Mouse (Mus musculus) frontal cortex, postnatal 14 days (tissue): ENCODE data around the gene Gm11034.

Source experiments
- DNase-seq, 2 experiments: peaks; one replicate each; pipeline ENCODE4 v3.0.0; 2022; ENCODE audit warnings: low spot score in 2 of 2

The Gm11034 gene

DNA sequence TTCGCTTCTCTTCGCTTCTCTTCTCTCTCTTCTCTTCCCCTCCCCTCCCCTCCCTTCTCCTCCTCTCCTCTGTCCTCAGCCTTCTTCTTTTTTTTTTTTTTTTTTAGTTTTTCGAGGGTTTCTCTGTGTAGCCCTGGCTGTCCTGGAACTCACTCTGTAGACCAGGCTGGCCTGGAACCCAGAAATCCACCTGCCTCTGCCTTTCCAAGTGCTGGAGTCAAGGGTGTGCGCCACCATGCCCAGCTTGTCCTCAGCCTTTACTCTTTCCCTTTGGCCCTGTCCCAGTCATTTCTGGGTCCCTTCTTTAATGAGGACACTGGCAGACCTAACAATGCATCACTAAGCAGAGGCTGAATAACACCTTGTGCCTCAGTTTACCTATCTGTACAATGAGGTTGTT is at the start of gene Gm11034:
TSS of gene Gm11034 (minus strand) at position 101 of the 400 bp plus-strand sequence.
- DNase-seq: no peak

DNA sequence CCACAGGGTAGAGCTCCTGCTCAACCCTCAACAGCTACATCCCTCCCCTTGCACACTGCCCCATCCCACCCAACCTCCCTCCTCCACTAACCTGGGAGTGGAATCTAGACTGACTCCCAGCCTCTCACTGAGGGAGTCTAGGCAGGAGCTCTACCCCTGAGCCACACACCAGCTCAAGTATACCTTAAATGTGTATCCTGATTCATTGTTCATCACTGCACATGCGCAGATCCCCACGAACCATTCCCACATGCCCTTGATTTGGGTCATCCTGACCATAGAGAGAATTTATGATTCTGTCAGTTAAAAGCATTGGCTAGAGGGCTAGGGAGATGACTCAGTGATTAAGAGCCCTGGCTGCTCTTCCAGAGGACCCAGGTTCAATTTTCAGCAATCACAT is 49.3 kb upstream of the Gm11034 start:
- DNase-seq: no peak

DNA sequence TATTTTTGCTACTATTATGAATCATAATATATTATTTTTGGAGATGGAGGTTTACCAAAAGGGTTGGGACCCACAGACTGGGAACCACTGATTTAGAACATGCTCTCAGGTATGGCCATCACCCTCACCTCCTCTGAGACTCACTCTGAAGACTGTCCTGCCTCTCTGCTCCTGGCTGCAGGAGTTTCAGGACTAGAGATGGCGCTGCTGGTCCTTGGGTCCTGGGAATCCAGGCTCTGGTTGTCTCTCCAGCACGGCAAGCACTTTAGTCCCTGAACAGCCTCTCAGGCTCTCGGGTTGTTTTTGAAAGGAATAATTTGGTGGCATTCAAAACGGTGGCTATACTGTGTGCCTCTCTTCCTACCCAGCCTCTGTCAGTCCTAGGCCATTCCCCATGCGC is 48.4 kb upstream of the Gm11034 start:
- no peak for DNase-seq

DNA sequence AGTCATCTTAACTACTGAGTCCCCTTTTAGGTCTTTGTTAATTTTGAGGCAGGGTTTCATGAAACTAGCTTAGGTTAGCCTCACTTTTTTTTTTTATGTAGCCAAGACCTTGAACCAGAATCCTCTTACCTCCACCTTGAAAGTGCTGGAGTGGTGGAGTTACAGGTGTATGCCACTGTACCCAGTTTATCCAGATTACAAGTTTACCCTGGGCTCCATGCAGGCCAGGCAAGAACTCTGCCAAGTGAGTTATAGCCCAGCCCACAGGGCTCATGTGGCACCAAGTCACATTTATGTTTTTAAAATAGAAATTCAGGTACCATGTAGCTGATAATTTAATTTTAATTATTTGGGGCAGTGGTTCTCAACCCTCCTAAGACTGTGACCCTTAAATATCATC is 48.0 kb upstream of the Gm11034 start:
- DNase-seq: no peak

DNA sequence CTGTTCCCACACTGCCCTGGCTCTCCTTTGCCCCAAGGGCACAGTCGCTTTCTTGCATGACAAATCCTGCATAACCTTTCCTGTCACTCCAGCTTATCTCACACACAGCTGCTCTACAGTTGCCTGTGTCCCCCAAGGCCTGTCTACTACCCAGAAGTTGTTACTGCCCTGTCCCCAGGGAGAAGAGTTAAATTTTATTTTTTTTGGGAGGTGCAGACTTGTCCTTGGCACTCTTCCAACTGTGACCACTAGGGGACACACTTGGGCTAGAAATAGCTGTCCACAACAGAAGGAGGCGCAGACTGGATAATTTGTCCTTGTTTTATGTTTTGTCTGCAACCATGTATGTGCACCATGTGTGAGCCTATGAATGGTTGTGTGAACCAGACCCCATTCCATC is 47.6 kb upstream of the Gm11034 start:
- no peak for DNase-seq

DNA sequence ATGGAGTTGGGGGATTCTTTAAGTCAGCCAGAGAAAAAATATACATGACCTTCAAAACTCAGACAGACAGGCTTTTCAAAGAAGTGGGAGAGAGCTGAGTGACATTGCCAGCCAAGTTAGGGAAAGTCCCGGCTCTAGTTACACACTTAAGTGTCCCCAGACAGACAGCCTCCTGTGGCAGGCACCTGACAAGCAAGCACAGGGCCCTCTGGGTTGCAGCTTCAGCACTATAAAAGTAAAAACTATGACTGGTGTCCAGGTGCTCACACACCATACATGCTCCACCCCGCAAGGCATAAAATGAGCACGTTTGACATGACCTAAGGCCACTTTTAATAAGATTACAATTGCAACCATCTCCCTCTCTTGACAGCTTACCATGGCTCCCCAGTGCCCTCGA is 47.1 kb upstream of the Gm11034 start:
- no peak for DNase-seq

DNA sequence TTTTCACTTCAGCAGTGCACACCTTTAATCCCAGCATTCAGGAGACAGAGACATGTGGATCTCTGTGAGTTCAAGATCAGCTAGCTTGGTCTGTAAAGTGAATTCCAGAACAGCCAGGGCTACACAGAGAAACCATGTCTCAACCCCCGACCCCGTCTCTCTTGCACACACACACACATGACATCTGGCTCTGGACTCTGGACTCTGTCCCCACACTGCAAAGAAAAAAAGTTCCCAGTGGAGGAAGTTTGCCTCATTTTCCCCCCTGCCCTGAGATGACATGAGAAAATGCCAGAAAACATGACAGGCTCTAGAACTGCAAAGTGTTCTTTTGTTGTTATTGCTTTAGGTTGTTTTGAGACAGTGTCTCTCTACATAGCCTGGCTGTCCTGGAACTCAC is 46.4 kb upstream of the Gm11034 start:
- no peak for DNase-seq

DNA sequence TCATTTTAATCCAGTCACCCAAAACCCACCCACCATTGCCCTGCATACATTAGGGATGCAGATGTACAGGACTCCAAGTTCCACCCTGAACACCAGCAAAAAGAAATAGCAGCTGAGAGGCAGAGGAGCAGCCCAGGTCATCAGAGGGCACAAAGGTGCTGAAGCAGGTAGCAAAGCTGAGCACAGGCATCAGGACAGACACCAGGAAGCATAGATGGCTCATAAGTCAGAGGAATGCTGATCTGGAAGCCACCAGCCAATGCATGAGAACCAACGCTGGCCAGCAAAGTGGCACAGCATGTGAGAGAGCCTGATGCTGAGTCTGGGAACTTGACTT is 44.4 kb upstream of the Gm11034 start:
- no peak for DNase-seq

DNA sequence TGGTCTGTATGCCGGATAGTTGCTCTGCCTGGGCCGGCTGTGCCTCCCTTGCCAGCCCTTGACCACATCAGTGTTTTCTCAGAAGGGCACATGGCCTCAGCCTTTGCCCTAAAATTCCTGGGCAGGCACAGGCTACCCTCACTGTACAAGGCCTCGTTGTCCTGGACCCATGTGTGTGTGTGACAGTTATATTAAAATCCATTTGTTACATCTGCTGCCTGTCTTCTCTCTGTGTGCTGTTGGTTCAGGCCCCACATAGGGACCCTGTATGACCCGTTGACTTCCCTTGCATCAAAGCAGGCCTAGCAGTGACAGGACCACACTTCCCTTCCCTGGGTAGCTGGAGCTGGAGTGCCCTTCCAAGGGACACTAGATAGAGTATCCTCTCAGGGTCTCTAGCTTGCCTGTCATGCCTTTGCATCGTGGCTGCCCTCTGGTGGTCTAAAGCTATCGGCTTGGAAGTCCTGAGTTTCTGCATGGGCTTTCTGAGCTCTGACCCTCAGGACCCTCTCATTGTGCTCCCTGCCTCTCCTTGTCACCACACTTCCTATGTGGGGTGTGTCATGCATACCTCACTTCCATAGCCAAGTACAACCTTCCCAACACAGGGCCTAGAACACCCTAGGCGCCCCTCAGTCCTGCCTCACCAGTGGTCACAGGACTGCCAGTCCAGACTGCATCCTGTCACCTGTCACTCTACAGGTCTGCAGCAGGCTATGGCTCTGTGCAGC is 43.9 kb upstream of the Gm11034 start:
- peak in 1 of 2 experiments; percentile 36 for DNase-seq

DNA sequence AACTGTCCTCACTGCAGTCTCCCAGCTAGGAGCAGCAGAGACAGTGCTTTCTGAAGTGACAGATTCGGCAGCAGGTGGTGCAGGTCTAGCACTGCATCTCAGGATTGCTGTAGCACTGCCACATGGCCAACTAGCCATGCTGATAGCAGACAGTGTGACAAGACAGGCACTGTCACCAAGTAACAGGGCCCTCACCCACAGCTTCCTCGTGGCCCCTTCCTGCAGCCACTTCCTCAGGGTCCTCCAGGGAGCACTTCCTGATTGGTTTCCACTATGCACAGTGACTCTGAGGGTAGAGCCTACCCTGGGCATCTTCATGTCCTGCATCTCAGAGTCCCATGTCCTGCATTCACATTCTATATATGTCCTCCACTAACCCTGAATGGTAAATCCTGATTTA is 31.2 kb upstream of the Gm11034 start:
- DNase-seq: no peak

DNA sequence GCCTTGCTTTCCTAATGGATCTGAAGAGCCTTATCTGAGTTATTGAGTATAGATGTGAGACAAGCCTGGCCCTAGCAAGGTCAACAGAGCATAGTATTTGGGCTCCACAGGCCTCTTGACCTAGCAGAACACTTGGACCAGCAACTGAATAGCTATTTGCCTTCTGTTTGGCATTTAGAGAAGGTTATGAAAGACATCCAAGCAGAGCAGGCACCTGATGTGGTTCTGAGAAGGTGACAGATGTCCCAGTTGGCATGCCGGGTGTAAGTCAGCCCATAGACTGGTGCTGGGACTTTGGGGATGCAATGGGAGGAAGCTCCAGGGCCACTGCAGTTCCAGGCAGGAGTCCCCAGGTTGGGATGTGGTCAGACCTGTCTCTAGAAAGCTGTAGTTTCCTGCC is 28.8 kb upstream of the Gm11034 start:
- no peak for DNase-seq

DNA sequence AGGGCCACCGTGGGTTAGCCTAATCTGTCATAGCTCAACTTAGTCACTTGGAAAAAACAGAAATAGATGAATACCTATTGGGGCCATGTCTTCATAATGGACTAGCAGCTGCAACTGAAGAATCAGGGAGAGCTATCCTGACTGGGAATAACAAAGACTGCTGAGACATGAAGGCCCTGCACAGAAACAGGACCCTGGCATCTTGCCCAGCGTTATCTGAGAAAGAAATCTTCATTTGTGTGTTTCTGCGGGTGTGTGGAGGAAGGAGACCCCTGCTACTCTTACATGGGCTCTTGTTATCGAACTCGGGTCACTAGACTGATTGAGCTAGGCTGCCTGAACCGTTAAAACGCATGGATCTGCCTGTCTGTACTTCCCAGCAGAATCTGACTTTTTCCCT is 27.5 kb upstream of the Gm11034 start:
- DNase-seq: no peak

DNA sequence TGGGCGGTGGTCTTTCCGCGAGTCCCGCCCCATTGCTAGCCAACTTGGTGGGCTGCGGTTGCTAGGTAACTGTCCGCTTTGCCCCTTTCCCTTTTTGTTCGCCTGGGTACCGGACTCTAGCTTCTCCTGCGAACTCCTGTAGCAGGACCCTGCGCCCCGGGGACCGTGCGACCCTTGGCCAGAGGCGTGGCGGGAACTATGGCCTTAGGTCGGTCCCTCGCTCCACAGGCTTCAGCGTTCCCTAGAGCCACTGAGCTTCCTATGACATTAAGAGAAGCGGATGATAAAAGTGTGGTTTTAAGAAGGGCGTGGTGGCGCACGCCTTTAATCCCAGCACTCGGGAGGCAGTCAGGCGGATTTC is 26.9 kb upstream of the Gm11034 start:
- DNase-seq: no peak

DNA sequence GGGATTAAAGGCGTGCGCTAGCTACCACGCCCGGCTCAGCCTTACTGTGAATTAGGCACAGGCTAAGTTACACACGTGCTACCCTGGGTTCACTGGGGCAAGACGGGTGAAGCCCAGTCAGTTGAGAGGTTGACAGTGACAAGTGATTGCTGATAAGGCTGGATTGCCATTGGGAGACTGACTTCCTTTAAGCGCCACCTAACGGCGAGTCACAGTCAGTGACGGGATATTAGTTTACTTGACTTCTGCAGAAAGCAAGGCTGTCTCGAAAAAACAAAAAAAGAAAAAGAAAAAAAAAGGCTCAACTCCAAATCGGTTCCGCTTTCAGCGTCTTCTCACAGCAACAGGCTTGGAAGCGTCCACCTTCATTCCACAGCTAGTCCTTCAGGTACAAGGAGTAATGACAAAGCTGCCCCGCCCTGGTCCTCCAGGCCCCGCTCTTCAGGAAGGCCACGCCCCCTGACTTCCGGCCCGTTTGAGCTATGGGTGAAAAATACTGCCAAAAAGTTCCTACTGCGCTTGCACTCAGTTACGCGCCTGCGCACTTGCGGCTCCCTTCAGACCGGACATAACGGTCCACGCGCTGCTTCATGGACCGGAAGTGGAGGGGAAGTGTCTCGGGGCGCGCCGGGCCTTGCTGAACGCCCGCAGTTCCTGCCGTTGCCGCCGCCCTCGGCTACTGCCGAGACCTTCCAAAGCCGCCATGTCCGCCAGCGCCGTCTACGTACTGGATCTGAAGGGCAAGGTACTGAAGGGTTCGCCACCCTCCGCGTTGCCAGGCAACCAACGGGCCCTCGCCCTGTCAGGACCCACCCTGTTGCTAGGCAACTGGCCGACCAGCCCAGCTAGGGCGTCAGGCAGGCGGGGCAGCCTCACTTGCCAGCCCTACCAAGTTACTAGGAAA is 26.3 kb upstream of the Gm11034 start, which contains the start of gene Ap1m1:
TSS of gene Ap1m1 (plus strand) at position 520 of the 904 bp plus-strand sequence.
- DNase-seq: peak; percentile 95 to 97

DNA sequence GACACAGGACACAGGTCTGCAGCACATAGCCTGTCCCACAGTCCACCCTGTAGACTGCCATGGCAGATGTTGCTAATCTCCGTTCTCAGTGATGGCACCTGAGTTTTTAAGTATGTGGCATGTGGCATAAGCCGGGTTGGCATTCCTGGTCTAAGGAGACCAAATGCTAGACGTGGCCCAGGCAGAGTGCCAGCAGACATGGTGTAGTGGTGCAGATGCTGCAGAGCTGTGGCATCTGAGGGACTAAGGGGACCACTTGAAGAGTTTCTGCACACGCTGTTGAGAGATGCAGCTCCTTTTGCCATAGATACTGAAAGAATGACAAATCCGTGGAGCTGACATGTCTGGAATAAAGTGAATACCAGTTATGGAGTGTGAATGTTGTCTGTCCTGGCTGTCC is 9.2 kb upstream of the Gm11034 start:
- DNase-seq: no peak

DNA sequence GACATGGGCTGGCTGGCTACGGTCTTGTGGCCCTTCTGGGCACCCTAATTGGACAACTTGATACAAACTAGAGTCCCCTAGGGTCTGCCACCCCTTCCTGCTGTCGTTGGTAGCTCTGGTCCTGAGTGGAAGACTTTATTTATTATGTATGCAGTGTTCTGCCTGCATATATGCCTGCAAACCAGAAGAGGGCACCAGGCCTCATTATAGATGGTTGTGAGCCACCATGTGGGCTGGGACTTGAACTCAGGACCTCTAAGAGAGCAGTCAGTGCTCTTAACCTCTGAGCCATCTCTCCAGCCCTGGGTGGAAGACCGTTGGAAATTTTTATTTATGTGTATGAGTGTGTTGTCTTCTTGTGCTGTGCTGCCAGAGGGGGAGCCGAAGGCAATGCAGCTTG is 7.3 kb upstream of the Gm11034 start:
- no peak for DNase-seq

DNA sequence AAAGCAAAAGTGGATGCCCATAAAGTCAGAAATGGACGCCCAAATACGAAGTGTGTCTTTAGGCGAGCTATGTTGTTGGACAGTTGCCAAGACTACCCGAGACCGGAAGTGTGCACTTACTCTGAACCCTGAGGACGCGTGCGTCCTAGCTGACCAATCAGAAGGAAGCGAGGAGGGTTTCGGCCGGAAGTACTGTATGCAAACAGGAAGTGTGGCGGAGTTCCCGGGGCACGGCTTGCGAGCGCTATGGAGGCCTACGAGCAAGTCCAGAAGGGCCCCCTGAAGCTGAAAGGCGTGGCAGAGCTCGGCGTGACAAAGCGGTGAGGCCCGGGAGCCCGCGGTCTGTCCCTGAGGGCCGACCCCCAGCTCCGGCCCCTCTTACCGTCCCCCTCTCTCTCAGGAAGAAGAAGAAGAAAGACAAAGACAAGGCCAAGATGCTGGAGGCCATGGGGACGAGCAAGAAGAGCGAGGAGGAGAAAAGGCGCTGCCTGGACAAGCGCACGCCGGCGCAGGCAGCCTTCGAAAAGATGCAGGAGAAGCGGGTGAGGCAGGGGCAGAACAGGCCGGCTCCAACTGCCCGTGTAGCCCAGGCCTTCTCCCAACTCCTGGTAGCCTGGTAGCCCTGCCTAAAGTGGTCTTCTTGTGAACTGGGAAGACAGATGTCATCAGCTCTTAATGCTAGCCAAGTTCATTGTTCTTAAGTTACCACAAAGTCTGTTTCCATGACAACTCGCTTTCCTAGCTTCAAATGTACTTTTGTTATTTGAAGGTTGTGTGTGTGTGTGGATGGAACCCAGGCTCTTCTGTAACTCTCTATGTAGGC is 6.3 kb upstream of the Gm11034 start, which contains the start of gene Fam32a:
TSS of gene Fam32a (plus strand) at position 190 of the 823 bp plus-strand sequence.
- DNase-seq: peak; percentile 83 to 88

DNA sequence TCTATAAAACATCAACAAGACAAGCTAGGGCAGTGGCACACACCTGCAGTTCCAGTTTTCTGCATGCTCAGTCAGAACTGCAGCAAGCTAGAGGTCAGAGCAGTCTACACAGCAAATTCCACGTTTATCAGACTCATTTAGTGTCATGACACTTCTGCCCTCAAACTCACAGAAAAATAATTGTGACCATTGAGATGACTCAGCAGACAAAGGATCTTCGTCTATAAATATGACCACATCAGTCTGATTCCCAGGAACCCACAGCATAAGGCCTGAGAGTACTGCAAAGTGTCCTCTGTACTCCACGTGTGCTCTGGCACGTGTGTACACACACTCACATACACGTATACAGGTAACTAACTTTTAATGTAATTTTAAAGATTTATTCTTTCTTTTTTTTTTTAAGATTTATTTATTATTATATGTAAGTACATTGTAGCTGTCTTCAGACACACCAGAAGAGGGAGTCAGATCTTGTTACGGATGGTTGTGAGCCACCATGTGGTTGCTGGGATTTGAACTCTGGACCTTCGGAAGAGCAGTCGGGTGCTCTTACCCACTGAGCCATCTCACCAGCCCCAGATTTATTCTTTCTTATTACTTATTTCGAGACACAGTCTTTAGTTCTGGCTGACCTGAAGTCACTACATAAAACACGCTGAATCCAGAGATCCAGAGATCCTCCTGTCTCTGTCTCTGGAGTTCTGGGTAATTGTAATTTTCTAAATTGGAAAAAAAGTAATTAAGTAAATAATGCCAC is 5.5 kb upstream of the Gm11034 start:
- no peak for DNase-seq

DNA sequence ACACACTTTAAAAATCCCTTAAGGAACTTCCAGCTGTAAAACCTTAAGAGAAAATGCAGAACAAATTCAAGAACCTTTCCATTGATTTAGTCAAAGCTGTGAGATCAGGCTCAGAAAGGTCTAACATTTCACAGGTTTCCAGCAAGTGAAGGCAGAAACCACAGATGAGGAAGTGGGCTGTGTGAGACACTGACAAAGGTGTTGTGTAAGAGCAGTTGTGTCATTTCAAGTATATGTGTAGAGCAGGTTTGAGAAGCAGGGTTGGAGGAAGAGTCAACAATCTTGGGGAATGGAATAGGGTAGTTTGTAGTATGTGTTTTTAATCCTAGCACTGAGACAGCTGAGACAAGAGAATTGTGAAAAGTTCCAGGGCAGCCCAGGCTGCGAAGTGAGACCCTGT is 2.4 kb upstream of the Gm11034 start:
- no peak for DNase-seq

DNA sequence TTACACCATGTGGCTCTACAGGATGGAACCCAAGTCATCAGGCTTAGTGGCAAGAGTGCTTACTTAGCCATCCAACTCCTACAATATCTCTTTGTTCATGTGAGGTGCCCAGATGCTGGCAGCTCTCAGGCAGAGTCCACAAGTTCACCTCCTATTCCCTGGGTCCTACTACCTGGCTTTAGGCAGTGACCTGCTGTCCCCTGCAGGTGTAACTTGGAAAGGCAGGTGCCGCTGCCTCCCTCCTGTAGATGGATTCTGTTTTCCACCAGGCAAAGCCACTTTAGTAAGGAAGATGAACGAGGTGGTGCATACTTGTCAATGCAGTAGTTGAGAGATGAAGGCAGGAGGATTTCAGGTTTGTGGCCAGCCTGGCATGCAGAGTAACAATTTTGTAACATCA is 1.6 kb upstream of the Gm11034 start:
- no peak for DNase-seq

DNA sequence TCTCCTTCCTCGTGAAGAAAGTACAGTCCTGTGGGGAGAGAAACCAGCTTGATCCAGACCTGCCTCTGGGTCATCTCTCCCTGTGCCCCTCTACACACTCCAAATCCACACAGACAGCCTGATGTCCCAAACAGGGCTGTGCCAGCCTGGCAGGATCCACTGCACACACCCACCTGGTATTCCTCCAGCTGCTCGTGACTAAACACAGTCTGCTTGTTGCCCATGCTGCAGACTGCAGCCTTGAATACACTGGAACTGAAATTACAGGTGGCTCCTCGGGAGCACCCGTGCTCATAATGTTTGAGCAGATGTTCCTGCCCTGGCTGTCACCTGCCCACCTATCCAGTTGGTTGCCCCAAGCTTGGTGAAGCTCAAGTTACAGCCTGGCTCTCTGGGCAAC is 685 bp downstream of the Gm11034 start, which contains the start of gene Cib3:
TSS of gene Cib3 (minus strand) at position 87 of the 400 bp plus-strand sequence.
- DNase-seq: no peak
